Mouse (Mus musculus) myocyte (in vitro differentiated cells): ENCODE measurements at regions not wholly inside any gene's neighbourhood (a gene's known extent, or its start where the extent isn't known, plus 50 kb on each side); places are given as distances from the start of the nearest gene placed in this dataset.

Source experiments
- MAX ChIP-seq: IDR thresholded peaks from one replicate; pipeline ENCODE4 v1.6.1; 2011; ENCODE audit warnings: low read depth, mild to moderate bottlenecking, control low read depth
- MYOD1 ChIP-seq, 3 experiments: IDR thresholded peaks; one replicate each; pipeline ENCODE4 v1.6.1; 2011; ENCODE audit warnings: control low read depth in 2 of 3, low read depth in 2 of 3, mild to moderate bottlenecking in 2 of 3, moderate library complexity in 1 of 3; ENCODE audit not compliant: insufficient read length in 2 of 3, control insufficient read depth in 1 of 3
- POLR2A ChIP-seq: IDR thresholded peaks from one replicate; pipeline ENCODE4 v1.6.1; 2011; ENCODE audit warnings: low read depth, mild to moderate bottlenecking, control low read depth, moderate library complexity; ENCODE audit not compliant: insufficient read length
- POLR2AphosphoS2 ChIP-seq: IDR thresholded peaks from one replicate; pipeline ENCODE4 v1.6.1; 2011; ENCODE audit warnings: low read depth, control low read depth; ENCODE audit not compliant: insufficient read length
- TCF12 ChIP-seq: IDR thresholded peaks from one replicate; pipeline ENCODE4 v1.6.1; 2011; ENCODE audit warnings: mild to moderate bottlenecking, control low read depth; ENCODE audit not compliant: poor library complexity, insufficient read depth, severe bottlenecking
- USF1 ChIP-seq: IDR thresholded peaks from one replicate; pipeline ENCODE4 v1.6.1; 2011; ENCODE audit warnings: low read depth, mild to moderate bottlenecking, control low read depth, moderate library complexity

DNA sequence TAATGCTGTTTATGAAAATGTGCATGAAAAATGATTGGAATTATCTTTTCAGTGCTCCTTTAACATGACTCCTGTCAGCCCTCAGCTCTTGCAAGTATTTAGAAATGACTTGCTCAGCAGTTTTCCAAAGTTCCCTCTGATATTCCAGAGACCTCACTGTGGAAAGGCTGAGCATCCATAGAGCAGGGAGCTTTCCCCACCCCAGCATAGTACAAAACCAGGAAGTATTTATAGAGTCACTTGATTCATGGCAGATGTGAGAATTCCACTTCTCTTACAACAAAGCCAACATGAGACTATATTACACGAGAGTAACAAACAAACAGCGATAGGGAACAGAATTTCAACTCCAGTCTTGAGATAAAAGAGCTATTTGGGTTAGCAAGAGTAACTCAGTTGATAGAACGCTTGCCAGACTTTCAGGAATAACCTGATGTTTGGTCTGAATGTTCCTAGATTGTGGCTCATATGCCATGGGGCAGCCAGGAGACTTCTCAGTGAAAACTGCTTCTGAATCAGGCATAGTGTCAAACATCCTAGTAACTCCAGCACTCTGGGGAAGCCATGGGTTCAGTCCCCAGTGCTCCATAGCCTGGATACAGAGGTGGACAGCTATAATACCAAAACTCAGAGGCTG, 57.6 kb upstream of the Scrg1 start:
- TF ChIP-seq MAX (no peak), USF1 (no peak), POLR2A (no peak), POLR2AphosphoS2 (no peak), TCF12 (no peak), MYOD1 (IDR thresholded peaks at IDR 0.05; ENCODE audit: control insufficient read depth in 1 of 3, insufficient read length in 2 of 3, low read depth in 2 of 3) (no peak)
